Mouse (Mus musculus): ENCODE results near the gene Vps18.

The Vps18 gene

GRCm38 (mm10) chr2:119322587-119323300, 34.2 kb downstream of the Vps18 start:
- DNase-seq = no peak

DNA sequence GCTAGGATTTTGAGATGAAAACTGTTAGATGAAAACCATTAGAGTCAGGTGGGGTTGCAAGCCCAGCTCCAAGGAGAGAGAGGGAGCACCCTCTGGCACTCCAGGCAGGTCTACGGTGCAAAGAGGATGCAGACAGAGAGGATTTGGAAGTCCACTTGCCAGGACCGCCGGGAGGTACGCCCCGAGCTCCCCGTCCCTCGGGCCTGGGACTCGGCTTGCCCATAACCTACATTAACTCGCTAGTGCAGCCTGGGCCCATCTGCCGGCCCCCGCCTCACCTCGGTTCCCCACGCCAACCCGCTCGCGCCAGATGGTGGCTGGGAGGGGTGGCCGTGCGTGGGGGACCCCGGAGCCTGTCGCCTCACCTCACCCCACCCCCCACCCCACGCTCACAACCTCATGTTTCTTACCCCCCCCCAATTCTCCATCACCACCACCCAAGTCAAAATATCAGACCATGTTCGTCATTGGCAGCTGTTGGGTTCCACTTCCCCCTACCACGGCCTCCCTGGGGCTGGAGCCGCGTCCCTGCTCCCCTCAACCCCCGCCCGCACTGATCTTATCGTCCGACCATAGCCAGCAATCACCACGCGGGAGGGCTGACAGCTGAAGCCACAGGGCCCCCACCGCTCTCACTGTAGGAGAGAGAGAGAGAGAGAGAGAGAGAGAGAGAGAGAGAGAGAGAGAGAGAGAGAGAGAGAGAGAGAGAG, 35.5 kb downstream of the Vps18 start:
- no peak for DNase-seq

DNA sequence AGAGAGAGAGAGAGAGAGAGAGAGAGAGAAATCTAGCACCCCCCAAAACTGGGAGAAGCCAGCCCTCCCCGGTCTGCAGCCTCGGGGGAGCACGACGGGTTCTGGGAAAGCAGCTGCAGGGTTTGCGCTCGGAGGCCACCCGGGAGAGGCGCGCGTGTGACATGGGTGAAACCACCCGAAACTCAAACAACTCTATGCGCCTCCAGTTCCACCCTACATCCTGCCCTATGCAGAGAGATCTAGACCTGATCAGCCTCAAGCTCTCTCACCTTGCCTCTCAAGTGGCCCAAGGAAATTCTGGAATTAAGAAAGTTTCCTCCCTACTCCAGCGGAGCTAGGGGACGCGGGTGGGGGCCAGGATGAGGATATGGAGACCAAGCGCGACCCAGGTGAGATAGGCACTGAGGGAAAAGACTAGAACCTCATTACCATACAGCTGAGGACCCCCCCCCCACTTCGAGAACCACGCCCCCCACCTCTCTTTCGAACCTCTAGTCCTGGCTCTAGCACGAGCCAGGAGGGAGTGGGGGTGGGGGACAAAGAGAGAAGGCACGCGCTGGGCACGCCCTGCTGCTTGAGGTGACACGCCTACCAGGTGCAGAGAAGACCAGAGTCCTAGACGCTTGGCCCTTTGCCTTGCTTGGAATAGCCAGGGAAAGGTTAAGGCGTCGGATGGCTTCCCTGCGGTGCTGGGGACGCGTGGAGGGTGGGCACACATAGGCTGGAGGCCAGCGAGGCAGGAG, 36.2 kb downstream of the Vps18 start:
- no peak for DNase-seq

DNA sequence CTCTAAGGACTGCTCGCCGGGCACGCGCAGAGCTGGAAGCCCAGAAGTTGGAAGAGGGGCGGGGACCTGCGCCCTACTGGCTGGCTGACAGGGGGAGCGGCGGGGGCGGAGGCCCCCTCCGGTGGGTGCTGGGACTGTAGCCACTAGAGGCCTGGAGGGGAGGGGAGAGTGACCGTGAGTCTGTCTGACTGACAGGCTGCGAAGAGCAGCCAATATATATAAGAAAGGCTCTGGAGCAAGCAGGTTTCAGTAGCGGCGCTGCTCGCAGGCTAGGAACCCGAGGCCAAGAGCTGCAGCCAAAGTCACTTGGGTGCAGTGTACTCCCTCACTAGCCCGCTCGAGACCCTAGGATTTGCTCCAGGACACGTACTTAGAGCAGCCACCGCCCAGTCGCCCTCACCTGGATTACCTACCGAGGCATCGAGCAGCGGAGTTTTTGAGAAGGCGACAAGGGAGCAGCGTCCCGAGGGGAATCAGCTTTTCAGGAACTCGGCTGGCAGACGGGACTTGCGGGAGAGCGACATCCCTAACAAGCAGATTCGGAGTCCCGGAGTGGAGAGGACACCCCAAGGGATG, 37.1 kb downstream of the Vps18 start, which contains the start of gene Dll4:
Gene Dll4, plus strand, starts transcription at position 217 of the 576 bp plus-strand sequence.
- DNase-seq = no peak

- DNase-seq = no peak
Observed at GRCm38 (mm10) chr2:119326161-119327101, 37.9 kb downstream of the Vps18 start.

GRCm38 (mm10) chr2:119327102-119327480, 38.6 kb downstream of the Vps18 start:
- peak; percentile 66 for DNase-seq

- no peak for DNase-seq
Observed at GRCm38 (mm10) chr2:119327942-119328526, 39.5 kb downstream of the Vps18 start.

DNA sequence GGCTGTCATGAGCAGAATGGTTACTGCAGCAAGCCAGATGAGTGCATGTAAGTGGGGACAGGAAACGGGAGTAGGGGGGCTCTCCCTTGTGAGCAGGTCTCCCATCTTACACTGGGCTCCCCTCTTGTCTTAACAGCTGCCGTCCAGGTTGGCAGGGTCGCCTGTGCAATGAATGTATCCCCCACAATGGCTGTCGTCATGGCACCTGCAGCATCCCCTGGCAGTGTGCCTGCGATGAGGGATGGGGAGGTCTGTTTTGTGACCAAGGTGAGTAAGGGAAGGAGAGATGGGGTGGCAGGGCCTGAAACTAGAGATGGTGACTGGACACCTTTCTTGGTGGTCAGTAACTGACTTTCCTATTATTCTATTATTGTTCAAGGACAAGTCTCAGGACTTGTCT, 40.0 kb downstream of the Vps18 start:
- no peak for DNase-seq

GRCm38 (mm10) chr2:119329123-119329817, 40.7 kb downstream of the Vps18 start:
- no peak for DNase-seq

DNA sequence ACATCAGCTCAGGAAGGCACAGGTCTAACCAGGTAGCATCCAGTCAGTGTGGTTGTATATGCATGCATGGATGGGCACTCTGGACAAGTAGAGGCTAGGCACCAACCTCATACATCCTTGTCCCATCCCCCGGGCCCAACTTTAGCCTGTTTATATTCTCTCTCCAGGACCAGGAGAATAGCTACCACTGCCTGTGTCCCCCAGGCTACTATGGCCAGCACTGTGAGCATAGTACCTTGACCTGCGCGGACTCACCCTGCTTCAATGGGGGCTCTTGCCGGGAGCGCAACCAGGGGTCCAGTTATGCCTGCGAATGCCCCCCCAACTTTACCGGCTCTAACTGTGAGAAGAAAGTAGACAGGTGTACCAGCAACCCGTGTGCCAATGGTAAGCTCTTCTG, 42.3 kb downstream of the Vps18 start:
- DNase-seq = no peak

DNA sequence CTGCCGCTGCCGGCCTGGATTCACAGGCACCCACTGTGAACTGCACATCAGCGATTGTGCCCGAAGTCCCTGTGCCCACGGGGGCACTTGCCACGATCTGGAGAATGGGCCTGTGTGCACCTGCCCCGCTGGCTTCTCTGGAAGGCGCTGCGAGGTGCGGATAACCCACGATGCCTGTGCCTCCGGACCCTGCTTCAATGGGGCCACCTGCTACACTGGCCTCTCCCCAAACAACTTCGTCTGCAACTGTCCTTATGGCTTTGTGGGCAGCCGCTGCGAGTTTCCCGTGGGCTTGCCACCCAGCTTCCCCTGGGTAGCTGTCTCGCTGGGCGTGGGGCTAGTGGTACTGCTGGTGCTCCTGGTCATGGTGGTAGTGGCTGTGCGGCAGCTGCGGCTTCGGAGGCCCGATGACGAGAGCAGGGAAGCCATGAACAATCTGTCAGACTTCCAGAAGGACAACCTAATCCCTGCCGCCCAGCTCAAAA, 43.7 kb downstream of the Vps18 start:
- no peak for DNase-seq

DNA sequence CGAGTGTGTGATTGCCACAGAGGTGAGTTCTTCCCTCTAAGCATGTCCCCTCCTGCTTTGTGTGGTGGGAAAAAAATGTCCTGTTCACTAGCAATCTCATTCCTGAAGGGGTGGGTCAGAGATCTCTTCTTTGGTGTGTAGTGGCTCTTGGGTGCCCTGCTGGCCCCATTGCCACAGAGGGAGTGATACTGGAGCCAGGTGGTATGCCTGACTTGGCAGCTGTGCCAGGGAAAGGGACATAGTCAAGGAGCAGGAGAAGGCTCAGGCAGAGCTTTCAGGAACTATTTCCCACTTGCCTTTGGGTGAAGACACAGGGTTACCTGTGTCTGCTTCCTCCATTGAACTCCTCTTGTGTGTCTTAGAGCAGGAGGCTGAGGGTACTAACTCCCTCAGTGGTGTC, 45.6 kb downstream of the Vps18 start:
- DNase-seq = no peak

GRCm38 (mm10) chr2:119334964-119335525, 46.5 kb downstream of the Vps18 start:
- DNase-seq = no peak

- no peak for DNase-seq
Observed at GRCm38 (mm10) chr2:119335535-119335934, 47.0 kb downstream of the Vps18 start.

DNA sequence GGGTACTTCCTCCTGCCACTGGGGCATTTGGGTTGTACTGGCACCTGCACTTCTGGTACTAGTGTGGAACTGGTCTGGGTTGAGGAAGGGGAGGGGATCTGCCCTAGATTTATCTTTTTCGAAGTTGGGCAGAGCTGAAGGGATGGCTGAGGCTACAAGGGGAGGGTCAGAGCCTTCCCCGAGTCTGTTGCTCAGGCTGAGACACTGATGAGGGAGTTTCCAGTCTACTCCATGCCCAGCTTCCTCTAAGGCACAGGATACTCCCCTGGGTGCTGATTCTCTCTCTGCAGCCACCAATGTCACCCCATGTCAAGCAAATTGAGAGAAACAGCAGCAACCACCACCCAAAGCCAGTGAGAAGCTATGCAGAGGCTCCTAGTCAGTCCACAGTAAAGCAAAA, 47.5 kb downstream of the Vps18 start:
- DNase-seq = no peak

GRCm38 (mm10) chr2:119336470-119336869, 47.9 kb downstream of the Vps18 start:
- peak; percentile 26 for DNase-seq

DNA sequence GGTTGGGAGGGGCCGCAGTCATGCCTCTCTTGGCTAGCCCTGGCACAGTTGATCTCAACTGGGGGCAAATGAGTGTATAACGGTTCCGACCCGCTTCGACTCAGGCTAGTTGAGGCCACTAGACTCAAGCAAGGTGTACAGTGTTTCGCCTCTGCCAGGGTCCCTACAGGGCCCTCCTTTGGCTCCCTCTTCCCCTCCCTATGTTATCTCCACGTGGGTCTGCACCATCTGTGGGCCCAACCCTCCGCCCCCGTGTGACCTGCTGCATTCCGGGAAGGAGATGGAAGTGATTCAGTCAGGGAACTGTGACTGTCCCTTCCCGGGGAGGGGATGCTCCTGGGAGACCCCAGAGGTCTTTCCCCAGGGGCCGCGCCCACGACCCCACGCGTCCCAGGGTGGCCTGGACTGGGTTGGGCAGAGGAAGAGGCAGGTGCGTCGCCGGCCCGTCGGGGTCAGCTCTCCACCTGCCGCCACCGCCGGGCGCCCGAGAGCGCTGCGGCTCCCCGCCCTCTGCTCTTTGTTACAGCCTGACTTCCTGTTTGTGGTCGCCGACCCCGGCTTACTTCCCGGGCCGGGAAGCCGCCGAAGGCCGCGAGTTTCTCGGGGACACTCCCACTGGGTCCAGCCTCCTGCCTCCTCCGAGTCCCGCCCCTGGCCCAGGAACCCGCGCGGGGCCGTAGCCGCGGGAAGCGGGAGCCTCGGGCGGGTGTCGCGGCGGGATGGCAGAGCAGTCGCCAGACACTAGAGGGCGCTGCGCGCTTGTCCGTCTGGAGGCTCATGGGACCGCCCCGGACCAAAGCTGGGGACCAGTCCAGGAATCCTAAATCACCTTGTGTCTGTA, 49.1 kb downstream of the Vps18 start:
- DNase-seq = peak; percentile 84

DNA sequence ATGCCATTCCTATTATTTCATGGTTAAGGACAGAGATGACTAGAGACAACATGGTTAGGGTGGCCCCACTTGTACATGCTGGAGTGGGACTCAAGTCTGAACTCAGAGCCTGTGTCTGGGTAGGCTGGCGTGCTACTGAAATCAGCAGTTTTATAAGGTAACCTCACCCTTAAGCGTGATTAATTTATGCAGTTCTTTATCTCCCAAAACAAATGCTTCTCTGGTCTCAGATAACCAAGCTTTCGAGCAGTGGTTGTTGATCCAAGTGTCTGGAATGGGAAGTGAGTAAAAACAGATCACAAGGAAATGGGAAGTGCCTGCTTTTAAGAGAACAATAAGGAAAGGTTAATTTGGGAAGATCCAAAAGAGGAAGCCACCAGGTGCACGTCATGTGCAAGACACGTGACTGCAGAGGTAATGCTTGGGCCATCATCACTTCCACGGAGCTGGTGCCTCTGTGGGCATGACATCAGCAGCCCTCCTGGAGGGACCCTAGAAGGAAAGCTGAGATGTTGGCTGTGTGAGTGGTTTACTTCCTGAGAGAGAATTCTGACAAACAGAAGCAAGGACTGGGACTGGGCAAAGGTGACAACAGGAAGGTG, 56.1 kb downstream of the Vps18 start:
- no peak for DNase-seq
